Mouse (Mus musculus): ENCODE results near the gene Tmem82. TPM values are rescaled to one million over a fixed set of nuclear protein-coding genes. Genes with fewer than 3 reads are reported as not detected.

Gene Tmem82
- polyA plus RNA-seq, 1 experiment from 2014 or later = 3.6 TPM

DNA sequence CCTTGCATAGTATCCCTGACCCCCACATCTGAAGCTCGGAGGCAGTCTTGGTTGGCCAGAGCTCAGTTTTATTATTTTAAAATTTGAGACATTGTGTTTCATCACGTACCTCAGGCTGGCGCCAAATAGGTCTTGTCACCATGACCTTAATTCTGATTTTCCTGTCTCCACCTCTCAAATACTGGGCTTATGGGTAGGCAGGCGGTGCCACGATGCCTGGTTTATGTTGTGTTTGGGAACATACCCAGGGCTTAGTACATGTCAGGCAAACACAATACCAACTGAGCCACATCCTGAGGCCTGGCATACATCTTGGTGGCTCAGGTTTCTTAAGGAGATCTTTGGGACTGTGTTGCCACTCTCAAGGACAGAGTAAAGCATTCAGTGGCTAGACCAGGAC, 4.1 kb upstream of the Tmem82 start:
- Histone ChIP-seq H3K9me3 (replicated peaks) (no peaks in the 10 kb centered on the region), H3K36me3 (peaks cover 14% of the 10 kb centered on the region), H3K4me1 (peaks cover 37% of the 10 kb centered on the region), H3K27ac (no peak overlapping the region), H3K4me2 (no peak overlapping the region), H3K27me3 (replicated peaks) (peaks cover 4% of the 10 kb centered on the region), H3K9ac (no peak overlapping the region), H3K4me3 (no peak overlapping the region)
- 71% methylated on average over 5 of the region's 5 CpGs for WGBS (ENCODE audit: insufficient replicate concordance)
- no peak for ATAC-seq

DNA sequence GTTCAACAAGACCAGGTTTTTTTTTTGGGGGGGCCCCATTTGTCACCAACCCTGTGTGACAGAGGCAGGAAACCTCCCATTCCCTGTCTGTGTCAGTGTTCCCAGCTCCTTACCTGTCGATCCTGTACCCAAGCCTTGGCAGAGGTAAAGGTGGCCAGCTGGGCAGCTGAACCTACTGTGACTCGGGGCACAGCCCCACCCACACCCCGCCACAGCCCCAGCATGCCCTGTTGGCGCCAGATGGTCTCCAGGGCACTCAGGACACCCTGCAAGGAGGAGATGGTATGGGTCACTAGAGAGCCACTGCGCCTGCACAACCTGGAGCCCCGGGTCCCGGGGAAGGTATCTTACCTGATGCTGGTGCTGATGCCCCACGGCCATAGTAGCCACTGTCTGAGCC, 3.7 kb upstream of the Tmem82 start:
- Histone ChIP-seq H3K9me3 (replicated peaks) (no peaks in the 10 kb centered on the region), H3K4me3 (no peak overlapping the region), H3K4me1 (peaks cover 40% of the 10 kb centered on the region), H3K36me3 (peaks cover 11% of the 10 kb centered on the region), H3K27ac (no peak overlapping the region), H3K9ac (no peak overlapping the region), H3K4me2 (no peak overlapping the region), H3K27me3 (replicated peaks) (peaks cover 8% of the 10 kb centered on the region)
- WGBS (ENCODE audit: insufficient replicate concordance) = 75% methylated on average over 8 of the region's 8 CpGs
- no peak for ATAC-seq

DNA sequence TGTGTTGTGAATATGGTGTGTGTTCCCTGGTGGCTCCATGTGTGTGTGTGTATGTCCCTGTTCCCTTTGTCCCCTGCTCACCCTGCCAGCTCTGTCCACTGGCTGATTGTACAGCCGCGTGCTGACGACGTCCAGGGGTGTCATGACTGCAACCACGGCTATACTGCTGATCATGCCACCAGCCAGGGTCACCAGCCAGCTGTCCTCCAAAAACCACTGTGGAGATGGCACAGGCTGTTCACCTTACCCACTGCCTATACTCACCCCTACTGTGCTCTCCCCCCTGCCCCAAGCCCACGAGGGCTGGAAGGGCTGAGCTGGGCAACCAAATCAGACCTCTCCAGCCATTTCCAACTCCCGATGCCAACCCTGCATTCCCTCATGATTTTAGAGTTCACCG, 2.9 kb upstream of the Tmem82 start:
- Histone ChIP-seq H3K4me1 (peaks cover 40% of the 10 kb centered on the region), H3K9ac (no peak overlapping the region), H3K4me2 (no peak overlapping the region), H3K4me3 (no peak overlapping the region), H3K36me3 (peaks cover 5% of the 10 kb centered on the region), H3K27ac (no peak overlapping the region), H3K9me3 (replicated peaks) (no peaks in the 10 kb centered on the region), H3K27me3 (replicated peaks) (peaks cover 16% of the 10 kb centered on the region)
- WGBS (ENCODE audit: insufficient replicate concordance) = 72% methylated on average over 8 of the region's 8 CpGs
- no peak for ATAC-seq

DNA sequence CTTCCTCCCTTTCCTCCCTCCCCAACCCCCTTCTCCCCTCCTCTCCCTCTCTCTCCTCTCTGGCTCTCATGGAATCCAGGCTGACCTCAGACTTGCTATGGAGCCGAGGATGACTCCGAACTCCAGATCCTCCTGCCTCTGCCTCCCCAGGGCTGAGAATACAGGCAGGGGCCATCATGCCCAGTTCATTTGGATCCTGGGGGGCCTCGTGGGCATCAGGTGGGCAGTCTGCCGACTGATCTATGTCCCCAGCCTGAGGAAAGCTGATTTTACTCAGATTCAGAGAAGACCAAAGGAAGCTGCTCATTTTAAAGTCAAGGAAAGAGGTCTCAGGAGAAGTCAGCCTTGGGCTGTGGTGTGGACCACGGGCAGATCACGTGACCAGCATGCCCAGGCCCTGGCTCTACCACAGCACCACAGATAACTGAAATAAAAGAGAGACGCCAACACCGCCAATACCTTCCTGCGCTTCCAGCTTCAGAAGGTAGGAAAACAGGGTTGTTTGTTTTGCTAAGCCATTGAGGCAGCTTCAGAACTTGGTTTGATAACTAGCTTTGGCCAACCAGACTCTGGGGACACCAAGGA, 958 bp upstream of the Tmem82 start:
- no peaks in the 10 kb centered on the region for H3K36me3 ChIP-seq
- no peak for ATAC-seq
- H3K4me2 ChIP-seq = no peak overlapping the region
- 64% methylated on average over 9 of the region's 9 CpGs for WGBS (ENCODE audit: insufficient replicate concordance)
- H3K9ac ChIP-seq = no peak overlapping the region
- H3K4me3 ChIP-seq = no peak overlapping the region
- no peaks in the 10 kb centered on the region for H3K9me3 ChIP-seq (replicated peaks)
- peaks cover 29% of the 10 kb centered on the region for H3K4me1 ChIP-seq
- H3K27me3 ChIP-seq (replicated peaks) = peaks cover 19% of the 10 kb centered on the region
- no peak overlapping the region for H3K27ac ChIP-seq

DNA sequence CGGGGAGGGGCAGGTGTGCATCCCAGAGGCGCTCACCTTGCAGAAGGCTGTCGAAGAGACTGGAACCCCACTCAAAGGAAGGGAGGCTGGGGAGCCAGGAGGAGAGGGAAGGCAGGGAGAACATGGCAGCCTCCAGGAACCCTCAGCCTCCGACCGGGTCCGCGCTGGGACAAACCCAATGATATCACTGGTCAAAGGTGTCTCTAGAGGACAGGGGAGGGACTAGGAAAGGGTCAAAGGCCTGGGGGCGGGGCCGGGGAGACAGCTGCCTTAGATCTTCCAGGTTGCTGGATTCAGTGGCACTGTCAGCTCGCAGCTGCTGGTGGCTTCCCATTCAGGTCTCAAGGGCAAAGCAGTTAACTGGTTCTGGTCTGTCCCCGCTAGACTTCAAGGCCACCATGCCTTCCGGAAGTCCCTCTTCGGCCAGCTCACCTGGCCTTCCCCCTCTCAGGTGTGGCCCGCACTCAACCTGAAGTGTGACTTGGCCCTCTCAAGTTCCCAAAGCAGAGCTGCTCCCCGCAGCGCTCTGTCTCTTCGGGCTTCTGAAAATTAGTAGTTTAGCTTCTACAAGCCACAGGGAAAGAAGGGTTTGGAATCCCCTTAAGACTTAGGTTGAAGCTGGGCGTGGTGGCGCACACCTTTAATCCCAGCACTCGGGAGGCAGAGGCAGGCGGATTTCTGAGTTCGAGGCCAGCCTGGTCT, 419 bp downstream of the Tmem82 start:
- Histone ChIP-seq H3K4me3 (peak overlapping the region; percentile 47), H3K4me1 (peaks cover 15% of the 10 kb centered on the region), H3K27me3 (replicated peaks) (peaks cover 19% of the 10 kb centered on the region), H3K9ac (peak overlapping the region; percentile 10; the same call in 1 of the 2 replicates), H3K4me2 (peak overlapping the region; percentile 75), H3K36me3 (no peaks in the 10 kb centered on the region), H3K27ac (no peak overlapping the region), H3K9me3 (replicated peaks) (no peaks in the 10 kb centered on the region)
- WGBS (ENCODE audit: insufficient replicate concordance) = 9% methylated on average over 22 of the region's 22 CpGs
- peak; percentile 20; the same call in 1 of the 2 replicates for ATAC-seq

DNA sequence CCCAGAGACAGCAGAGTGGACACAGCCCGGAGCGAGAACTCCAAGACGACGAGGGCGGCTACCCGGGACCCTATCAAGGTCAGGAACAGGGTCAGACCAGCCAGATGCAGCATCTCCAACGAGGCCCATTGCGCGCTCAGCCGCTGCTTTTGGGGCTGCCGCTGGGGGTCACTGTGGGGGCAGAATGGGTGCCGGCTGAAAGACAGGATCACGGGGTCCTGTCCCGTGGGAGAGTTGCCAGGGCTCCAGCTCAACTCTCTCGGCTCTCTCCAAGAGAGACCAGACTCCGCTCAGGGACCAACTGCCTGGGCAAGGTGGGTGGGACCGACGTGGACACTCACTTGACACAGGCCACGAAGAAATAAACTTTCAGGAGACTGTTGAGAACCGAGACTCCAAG, 1.1 kb downstream of the Tmem82 start:
- Histone ChIP-seq H3K9me3 (replicated peaks) (no peaks in the 10 kb centered on the region), H3K4me1 (peaks cover 15% of the 10 kb centered on the region), H3K9ac (0 out of 2 replicates have a peak overlapping the region, but pooled peaks have one; percentile 10), H3K4me3 (peak overlapping the region; percentile 47), H3K4me2 (peak overlapping the region; percentile 75), H3K36me3 (no peaks in the 10 kb centered on the region), H3K27ac (no peak overlapping the region), H3K27me3 (replicated peaks) (peaks cover 19% of the 10 kb centered on the region)
- WGBS (ENCODE audit: insufficient replicate concordance) = 4% methylated on average over 20 of the region's 20 CpGs
- peak; percentile 20; the same call in 1 of the 2 replicates for ATAC-seq

DNA sequence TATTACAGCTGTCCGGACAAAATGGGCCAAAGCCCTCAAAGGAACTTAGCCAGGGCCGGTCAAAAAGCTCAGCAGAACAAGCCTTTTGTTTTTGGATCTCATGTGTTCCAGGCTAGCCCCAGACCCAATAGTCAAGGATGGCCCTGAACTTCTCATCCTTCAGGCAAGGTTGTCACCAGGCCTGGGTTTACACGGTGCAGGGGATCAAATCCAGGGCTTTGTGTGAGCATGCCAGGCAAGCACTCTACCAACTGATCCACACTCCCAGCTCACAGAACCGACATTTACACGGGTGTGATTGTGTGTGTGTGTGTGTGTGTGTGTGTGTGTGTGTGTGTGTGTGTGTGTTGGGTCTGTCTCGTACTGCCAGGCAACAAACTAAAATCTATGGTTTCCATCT, 1.6 kb downstream of the Tmem82 start:
- H3K9me3 ChIP-seq (replicated peaks) = no peaks in the 10 kb centered on the region
- no peaks in the 10 kb centered on the region for H3K36me3 ChIP-seq
- whole genome bisulfite sequencing (ENCODE audit: insufficient replicate concordance) = 71% methylated on average over 6 of the region's 6 CpGs
- no peak overlapping the region for H3K27ac ChIP-seq
- peaks cover 19% of the 10 kb centered on the region for H3K27me3 ChIP-seq (replicated peaks)
- ATAC-seq = no peak
- no peak overlapping the region for H3K4me3 ChIP-seq
- no peak overlapping the region for H3K9ac ChIP-seq
- peaks cover 15% of the 10 kb centered on the region for H3K4me1 ChIP-seq
- H3K4me2 ChIP-seq = peak overlapping the region; percentile 75; the same call in 1 of the 2 replicates

DNA sequence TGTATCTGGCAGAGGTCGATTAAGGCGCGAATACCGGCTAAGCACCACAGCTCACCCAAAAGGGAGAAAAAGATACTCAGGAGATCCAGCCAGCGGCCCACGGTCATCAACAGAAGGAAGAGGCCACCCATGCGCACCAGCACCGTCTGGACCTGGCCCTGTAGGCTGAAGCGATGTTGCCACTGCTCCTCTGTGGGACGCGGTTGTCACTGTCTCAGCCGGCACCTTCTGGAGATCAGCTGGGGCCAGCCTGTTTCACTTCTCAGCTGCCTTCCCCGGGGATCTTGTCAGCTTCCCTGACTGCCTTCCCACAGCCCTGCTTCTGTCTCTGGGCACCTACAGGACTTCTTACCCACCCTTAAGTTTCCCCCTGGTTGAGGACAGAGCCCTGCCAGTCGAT, 3.5 kb downstream of the Tmem82 start:
- Histone ChIP-seq H3K36me3 (no peaks in the 10 kb centered on the region), H3K4me2 (no peak overlapping the region), H3K27me3 (replicated peaks) (peaks cover 19% of the 10 kb centered on the region), H3K4me1 (peaks cover 15% of the 10 kb centered on the region), H3K4me3 (no peak overlapping the region), H3K27ac (no peak overlapping the region), H3K9me3 (replicated peaks) (no peaks in the 10 kb centered on the region), H3K9ac (no peak overlapping the region)
- WGBS (ENCODE audit: insufficient replicate concordance) = 70% methylated on average over 14 of the region's 14 CpGs
- no peak for ATAC-seq

DNA sequence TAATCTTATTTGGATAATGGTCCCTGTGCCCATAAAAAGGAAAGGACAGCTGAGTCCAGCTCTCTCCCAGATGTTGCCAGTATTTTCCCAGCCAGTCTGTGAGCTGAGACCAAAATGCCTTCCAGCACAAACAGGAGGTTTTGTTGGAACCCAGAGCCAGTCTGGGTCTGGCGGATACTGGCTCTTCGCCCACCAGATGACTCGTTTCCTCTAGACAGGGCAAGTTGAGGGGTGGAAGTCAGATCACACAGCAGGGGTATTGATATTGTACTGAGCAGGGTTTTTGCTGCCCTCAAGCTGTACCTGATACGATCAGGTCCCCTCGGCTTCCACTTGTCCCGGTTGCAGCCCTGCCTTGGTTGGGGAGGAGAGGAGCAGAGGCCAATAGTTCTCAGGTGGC, 8.9 kb downstream of the Tmem82 start:
- no peaks in the 10 kb centered on the region for H3K36me3 ChIP-seq
- no peak overlapping the region for H3K4me3 ChIP-seq
- H3K27ac ChIP-seq = no peak overlapping the region
- no peak overlapping the region for H3K9ac ChIP-seq
- peaks cover 11% of the 10 kb centered on the region; the same call in 1 of the 2 replicates for H3K27me3 ChIP-seq (replicated peaks)
- no peak for ATAC-seq
- H3K4me2 ChIP-seq = no peak overlapping the region
- 59% methylated on average over 6 of the region's 6 CpGs for WGBS (ENCODE audit: insufficient replicate concordance)
- H3K4me1 ChIP-seq = no peaks in the 10 kb centered on the region
- no peaks in the 10 kb centered on the region for H3K9me3 ChIP-seq (replicated peaks)

DNA sequence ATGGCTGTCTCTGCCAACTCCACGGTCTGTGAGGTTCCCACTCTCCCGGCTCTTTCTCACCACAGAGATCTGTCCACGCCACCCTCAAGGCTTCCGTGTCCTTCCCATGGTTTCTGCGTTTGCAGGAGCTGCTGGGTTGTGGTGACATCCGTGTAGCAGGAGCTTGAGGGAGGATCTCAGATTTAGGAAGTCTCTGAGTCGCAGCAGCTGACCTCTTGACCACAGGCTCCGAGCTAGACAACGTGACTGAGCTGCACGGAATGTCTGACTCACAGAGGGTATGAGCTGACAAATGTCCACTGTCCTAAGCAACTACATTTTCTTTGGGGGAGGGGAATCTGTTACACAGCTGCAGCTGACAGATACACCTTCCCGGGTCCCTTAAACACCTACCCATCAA, 12.6 kb downstream of the Tmem82 start, which contains the start of gene Fblim1:
Gene Fblim1 (minus strand): TSS at position 236 of the 400 bp plus-strand sequence.
- no peak for ATAC-seq
- Histone ChIP-seq H3K27ac (no peak within 1 kb of the TSS), H3K4me1 (no peaks in the 10 kb centered on the region; the same call in 1 of the 2 replicates), H3K9ac (no peak within 1 kb of the TSS), H3K4me2 (no peak within 1 kb of the TSS), H3K27me3 (replicated peaks) (peaks cover 34% of the 10 kb centered on the region), H3K36me3 (no peaks in the 10 kb centered on the region), H3K4me3 (no peak within 1 kb of the TSS), H3K9me3 (replicated peaks) (no peaks in the 10 kb centered on the region)
- WGBS (ENCODE audit: insufficient replicate concordance) = 57% methylated on average over 11 of the region's 11 CpGs

DNA sequence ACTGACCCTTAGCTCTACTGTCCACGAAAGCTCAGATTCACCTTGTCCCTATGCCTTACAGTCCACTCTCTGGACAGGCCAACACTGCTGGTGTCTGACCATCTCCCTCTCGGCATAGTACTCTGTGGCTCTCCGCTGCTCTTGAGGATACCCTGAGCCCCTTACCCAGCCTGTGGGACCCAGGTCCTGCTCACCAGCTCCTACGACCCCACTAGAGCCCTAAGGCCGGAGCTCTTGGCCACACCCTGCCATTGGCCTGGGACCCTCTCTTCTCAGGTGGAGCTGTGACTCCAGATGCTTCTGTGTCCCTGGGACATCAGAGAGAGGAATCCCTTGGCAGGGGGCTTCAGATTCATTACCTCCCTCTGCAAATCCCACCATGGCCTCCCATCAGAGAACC, 13.0 kb downstream of the Tmem82 start:
- no peak overlapping the region for H3K9ac ChIP-seq
- no peaks in the 10 kb centered on the region for H3K9me3 ChIP-seq (replicated peaks)
- no peak overlapping the region for H3K4me3 ChIP-seq
- no peak overlapping the region for H3K27ac ChIP-seq
- H3K27me3 ChIP-seq (replicated peaks) = peaks cover 38% of the 10 kb centered on the region
- H3K4me1 ChIP-seq = no peaks in the 10 kb centered on the region; the same call in 1 of the 2 replicates
- no peaks in the 10 kb centered on the region for H3K36me3 ChIP-seq
- ATAC-seq = no peak
- no peak overlapping the region for H3K4me2 ChIP-seq
- 71% methylated on average over 5 of the region's 5 CpGs for WGBS (ENCODE audit: insufficient replicate concordance)

DNA sequence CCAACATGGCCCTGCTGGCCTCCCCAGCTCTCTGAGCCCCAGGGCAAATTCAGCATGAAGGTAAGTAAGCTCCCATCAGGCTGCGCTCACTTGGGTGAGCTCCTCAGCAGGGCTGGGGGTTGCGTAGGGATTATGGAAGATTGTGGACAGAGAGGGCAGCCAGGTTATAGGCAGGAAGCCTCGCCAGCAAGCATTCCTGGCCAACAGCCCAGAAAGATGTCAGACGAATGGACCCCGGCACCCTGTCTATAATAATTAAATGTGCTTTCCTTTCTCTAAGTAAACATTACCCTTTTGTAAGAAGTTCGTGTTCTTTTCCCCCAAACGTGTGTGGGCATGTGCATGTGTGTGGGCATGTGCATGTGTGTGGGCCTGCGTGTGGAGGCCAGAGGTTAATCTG, 13.9 kb downstream of the Tmem82 start:
- Histone ChIP-seq H3K4me2 (no peak overlapping the region), H3K4me3 (no peak overlapping the region), H3K9ac (no peak overlapping the region), H3K9me3 (replicated peaks) (no peaks in the 10 kb centered on the region), H3K27ac (no peak overlapping the region), H3K36me3 (no peaks in the 10 kb centered on the region), H3K4me1 (peaks cover 3% of the 10 kb centered on the region; the same call in 1 of the 2 replicates), H3K27me3 (replicated peaks) (peaks cover 47% of the 10 kb centered on the region)
- ATAC-seq = no peak
- 60% methylated on average over 8 of the region's 8 CpGs for WGBS (ENCODE audit: insufficient replicate concordance)
